Mouse (Mus musculus) intestine, embryonic 15.5 days (tissue): Measurements from ENCODE around the gene Syde2. TPM values are rescaled to one million over a fixed set of nuclear protein-coding genes. Genes with fewer than 3 reads are reported as not detected.

Experiments
- ATAC-seq: fragments of 200-750 bp; cut with Nextera tagmentation; 2 replicates; pipeline ENCODE4 v1.8.0; 2017; ENCODE audit warnings: moderate TSS enrichment, moderate library complexity
- H3K27ac ChIP-seq: fragments of 300-500 bp; sonication (generic); 2 replicates; pipeline ENCODE4 v1.5.1; 2015; ENCODE audit warnings: mild to moderate bottlenecking, inconsistent platforms
- H3K27me3 ChIP-seq: fragments of 300-500 bp; sonication (generic); replicated peaks from 2 replicates; pipeline ENCODE4 v1.6.1; 2015; ENCODE audit warnings: inconsistent platforms
- H3K36me3 ChIP-seq: fragments of 300-500 bp; sonication (generic); 2 replicates; pipeline ENCODE4 v1.6.1; 2015; ENCODE audit warnings: inconsistent platforms
- H3K4me1 ChIP-seq: fragments of 300-500 bp; sonication (generic); replicated peaks from 2 replicates; pipeline ENCODE4 v1.6.1; 2015; ENCODE audit warnings: inconsistent platforms
- H3K4me2 ChIP-seq: fragments of 300-500 bp; sonication (generic); replicated peaks from 2 replicates; pipeline ENCODE4 v1.6.1; 2015; ENCODE audit warnings: mild to moderate bottlenecking, inconsistent platforms
- H3K4me3 ChIP-seq: fragments of 300-500 bp; sonication (generic); replicated peaks from 2 replicates; pipeline ENCODE4 v1.5.1; 2015; ENCODE audit warnings: inconsistent platforms
- H3K9ac ChIP-seq: fragments of 300-500 bp; sonication (generic); 2 replicates; pipeline ENCODE4 v1.6.1; 2015; ENCODE audit warnings: inconsistent platforms
- H3K9me3 ChIP-seq: fragments of 300-500 bp; sonication (generic); 2 replicates; pipeline ENCODE4 v1.6.1; 2016; ENCODE audit warnings: inconsistent platforms
- WGBS: fragments of 180-500 bp; shearing (Covaris S2); methylation state at CpG from one replicate; pipeline ENCODE4 v1.1.7; 2015; 5-methylcytosine and 5-hydroxymethylcytosine counted together
- polyA plus RNA-seq: library from polyadenylated mRNA; unstranded; fragments of >200 nt; fragmentation: Nextera tagmentation; extraction: Ambion mirVana; gene quantifications from 2 replicates; pipeline ENCODE4 v1.2.1, GENCODE M21; 2015

Syde2 gene
- polyA plus RNA-seq: 1.9 and 2.4 TPM in 2 replicates

DNA sequence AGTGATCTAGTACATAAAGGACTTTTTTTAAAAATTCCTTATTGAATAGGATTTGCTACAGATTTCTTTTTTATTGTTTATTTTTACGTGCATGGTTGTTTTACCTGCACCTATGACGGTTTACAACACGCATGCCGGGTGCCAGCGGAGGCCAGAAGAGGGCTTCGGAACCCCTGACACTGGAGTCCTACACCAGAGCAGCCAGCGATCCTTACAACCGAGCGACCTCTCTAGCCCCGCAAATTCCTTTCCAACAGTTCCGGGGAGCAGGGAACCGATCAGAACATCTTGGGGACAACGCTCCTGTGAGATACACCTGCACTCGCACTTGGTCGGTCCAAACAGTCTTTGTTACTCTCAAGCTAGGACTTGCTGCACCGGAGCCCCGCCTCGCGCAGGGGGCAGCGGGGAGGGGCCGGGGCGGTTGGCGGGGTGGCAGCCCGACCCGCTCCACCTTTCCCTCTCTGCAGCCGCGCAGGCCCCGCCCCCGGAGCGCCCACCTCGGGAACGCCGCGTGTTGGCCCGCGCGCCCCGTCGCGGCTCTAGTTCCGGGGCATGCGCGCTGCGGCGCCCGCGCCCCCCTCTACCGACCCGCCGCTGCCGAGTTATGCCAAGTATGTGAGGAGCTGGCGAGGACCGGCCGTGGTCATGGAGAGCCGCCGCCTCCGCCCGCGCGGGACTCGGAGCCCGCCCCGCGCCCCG, at the start of gene Syde2:
Gene Syde2, plus strand, starts transcription at position 603 of the 702 bp plus-strand sequence.
- Histone ChIP-seq H3K4me2 (peak within 1 kb of the TSS; percentile 73), H3K4me1 (0 out of 2 replicates have a peak, but pooled peaks cover under 1% of the 10 kb centered on the region), H3K4me3 (peak within 1 kb of the TSS; percentile 72), H3K9me3 (no peaks in the 10 kb centered on the region), H3K27ac (peak within 1 kb of the TSS; percentile 96), H3K27me3 (no peaks in the 10 kb centered on the region), H3K9ac (peak within 1 kb of the TSS; percentile 77), H3K36me3 (no peaks in the 10 kb centered on the region)
- peak; percentile 85 for ATAC-seq
- under 1% methylated on average over 65 of the region's 65 CpGs for WGBS

DNA sequence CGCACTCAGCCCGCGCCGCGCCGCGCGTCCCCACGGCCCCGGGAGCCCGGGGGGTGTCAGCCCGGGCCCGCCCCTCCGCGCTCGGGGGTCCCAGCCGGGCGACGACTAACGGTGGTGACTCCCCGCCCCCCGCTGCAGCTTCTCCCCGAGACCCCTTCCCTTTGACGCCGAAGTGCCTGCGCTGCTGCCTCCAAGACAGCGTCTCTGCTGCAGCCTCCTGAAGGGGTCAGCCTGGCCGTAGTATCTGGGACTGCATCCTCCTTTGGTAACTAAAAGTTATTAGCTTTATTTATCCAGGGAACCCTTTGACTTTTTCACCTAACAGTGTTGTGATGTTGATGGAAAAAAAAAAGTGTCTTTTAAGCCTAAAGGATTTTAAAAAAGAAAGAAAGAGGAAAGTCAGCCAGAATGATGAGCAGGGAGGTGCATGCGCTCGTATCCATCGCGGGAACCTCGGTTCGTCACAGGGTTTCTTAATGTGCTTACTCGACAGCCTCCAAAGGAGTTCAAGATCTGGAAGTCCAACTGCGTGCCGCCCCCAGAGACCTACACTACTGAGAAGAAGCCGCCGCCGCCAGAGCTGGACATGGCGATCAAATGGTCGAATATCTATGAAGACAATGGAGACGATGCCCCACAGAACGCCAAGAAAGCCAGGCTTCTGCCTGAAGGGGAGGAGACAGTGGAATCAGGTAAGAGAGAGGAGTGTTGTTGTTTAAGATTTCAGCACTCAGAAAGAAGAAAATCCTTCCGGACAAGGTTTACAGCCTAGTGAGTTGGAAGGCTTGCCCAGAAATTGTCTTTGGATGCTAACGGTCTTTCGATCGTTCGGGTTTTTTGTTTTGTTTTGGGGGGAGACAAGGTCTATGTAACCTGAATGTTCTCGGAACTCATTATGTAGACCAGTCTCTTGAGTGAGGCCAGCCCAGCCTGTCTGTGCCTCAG, 49.0 kb upstream of the Syde2 start:
- 20% methylated on average over 40 of the region's 50 CpGs for WGBS
- H3K27ac ChIP-seq: 0 out of 2 replicates have a peak overlapping the region, but pooled peaks have one; percentile 79
- peak overlapping the region; percentile 98 for H3K9ac ChIP-seq
- 0 out of 2 replicates have a peak, but pooled peaks cover 2% of the 10 kb centered on the region for H3K36me3 ChIP-seq
- no peaks in the 10 kb centered on the region for H3K27me3 ChIP-seq
- H3K9me3 ChIP-seq: no peaks in the 10 kb centered on the region
- peak overlapping the region; percentile 97 for H3K4me3 ChIP-seq
- ATAC-seq: peak; percentile 29
- H3K4me2 ChIP-seq: peak overlapping the region; percentile 73
- peaks cover 26% of the 10 kb centered on the region for H3K4me1 ChIP-seq

DNA sequence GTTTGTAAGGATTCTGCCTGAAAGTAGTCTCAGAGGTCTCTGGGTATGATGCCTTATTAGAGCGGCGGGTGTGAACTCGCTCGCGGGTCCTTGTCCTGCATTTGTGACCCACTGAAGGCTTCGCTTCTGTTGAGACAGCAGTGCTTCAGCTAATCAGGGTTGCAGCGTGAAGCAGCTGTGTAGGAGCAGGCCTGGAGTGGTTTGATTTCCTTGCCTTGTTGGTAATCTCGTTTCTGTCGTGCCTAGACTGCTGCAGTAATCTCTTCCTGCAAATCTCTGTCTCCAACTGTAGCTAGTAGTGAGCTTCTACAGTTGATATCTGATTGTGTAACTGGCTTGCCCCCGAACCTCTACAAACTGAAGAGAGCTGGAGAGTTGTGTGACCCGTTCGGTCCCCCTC, 48.3 kb upstream of the Syde2 start:
- Histone ChIP-seq H3K27ac (no peak overlapping the region), H3K36me3 (no peaks in the 10 kb centered on the region), H3K27me3 (no peaks in the 10 kb centered on the region), H3K9ac (peak overlapping the region; percentile 98; the same call in 1 of the 2 replicates), H3K4me3 (peak overlapping the region; percentile 97), H3K9me3 (no peaks in the 10 kb centered on the region), H3K4me1 (peaks cover 26% of the 10 kb centered on the region), H3K4me2 (peak overlapping the region; percentile 73)
- no peak for ATAC-seq
- 81% methylated on average over 12 of the region's 12 CpGs for WGBS

DNA sequence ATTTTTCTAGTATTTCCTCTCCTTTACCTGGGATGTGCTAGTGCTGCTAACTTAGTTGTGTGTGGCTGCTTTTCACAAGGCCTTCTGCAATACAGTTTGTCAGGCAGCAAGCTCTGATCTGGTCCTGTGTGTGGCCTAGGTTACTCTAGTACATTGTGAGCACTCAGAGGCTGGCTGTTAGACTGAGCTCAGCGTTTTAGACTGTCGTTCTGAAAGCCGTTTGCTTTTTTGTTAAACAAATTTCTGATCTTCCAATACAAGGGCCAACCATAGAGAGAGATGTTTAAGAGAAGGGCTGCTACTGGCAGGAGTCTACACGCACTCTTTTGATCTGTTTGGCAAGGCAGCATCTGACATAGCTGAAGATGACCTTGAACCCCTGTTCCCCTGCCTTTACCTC, 47.7 kb upstream of the Syde2 start:
- no peak overlapping the region for H3K27ac ChIP-seq
- H3K4me3 ChIP-seq: no peak overlapping the region
- no peaks in the 10 kb centered on the region for H3K9me3 ChIP-seq
- WGBS: 74% methylated on average over 4 of the region's 4 CpGs
- ATAC-seq: no peak
- H3K9ac ChIP-seq: 0 out of 2 replicates have a peak overlapping the region, but pooled peaks have one; percentile 98
- peak overlapping the region; percentile 73 for H3K4me2 ChIP-seq
- peaks cover 26% of the 10 kb centered on the region for H3K4me1 ChIP-seq
- H3K36me3 ChIP-seq: peaks cover 4% of the 10 kb centered on the region; the same call in 1 of the 2 replicates
- no peaks in the 10 kb centered on the region for H3K27me3 ChIP-seq

DNA sequence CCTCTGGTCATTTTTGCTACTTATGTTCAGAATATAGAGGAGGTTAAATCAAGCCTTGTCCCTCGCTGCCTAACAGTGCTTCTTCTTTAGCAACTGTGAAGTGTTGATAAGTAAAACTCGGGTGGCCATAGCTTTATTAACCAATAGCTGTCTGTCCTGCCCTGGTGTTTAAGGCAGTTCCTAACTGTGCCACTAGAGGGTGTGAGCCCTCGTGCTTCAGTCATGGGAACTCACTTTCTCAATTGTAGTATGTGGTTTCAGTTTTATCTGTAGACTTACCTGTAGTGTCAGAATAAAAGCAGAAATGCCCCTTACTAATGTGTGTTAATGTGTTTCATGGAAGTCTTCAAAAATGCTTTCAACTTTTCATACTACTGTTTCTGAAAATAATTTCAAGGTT, 45.7 kb upstream of the Syde2 start:
- no peak overlapping the region for H3K4me3 ChIP-seq
- peaks cover 22% of the 10 kb centered on the region for H3K4me1 ChIP-seq
- H3K27ac ChIP-seq: no peak overlapping the region
- H3K9me3 ChIP-seq: no peaks in the 10 kb centered on the region
- WGBS: 10% methylated on average over 3 of the region's 3 CpGs
- H3K27me3 ChIP-seq: no peaks in the 10 kb centered on the region
- no peak for ATAC-seq
- no peak overlapping the region for H3K4me2 ChIP-seq
- no peak overlapping the region for H3K9ac ChIP-seq
- peaks cover 5% of the 10 kb centered on the region; the same call in 1 of the 2 replicates for H3K36me3 ChIP-seq

DNA sequence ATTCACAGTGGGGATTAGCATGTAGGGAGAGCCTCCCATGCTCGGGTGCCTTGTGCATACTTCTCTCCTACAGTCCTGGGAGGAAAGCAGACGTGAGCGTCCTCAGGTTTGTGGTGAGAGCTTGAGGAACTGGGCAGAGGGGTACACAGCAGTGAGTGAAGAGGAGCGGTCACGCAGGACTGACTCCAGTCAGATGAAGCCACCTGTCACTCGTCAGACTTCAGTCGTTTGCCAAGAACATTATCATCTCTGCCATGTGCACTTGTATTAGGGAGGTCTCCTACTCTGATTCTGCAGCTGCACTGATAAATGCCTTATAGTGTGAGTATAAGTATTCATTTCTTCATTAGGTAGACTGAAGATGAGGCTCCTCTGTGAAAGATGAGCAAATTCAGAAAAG, 43.3 kb upstream of the Syde2 start:
- Histone ChIP-seq H3K4me1 (peaks cover 10% of the 10 kb centered on the region), H3K27me3 (no peaks in the 10 kb centered on the region), H3K9me3 (no peaks in the 10 kb centered on the region), H3K36me3 (peaks cover 5% of the 10 kb centered on the region; the same call in 1 of the 2 replicates), H3K4me3 (no peak overlapping the region), H3K27ac (no peak overlapping the region), H3K4me2 (no peak overlapping the region), H3K9ac (no peak overlapping the region)
- 82% methylated on average over 7 of the region's 7 CpGs for WGBS
- no peak for ATAC-seq

DNA sequence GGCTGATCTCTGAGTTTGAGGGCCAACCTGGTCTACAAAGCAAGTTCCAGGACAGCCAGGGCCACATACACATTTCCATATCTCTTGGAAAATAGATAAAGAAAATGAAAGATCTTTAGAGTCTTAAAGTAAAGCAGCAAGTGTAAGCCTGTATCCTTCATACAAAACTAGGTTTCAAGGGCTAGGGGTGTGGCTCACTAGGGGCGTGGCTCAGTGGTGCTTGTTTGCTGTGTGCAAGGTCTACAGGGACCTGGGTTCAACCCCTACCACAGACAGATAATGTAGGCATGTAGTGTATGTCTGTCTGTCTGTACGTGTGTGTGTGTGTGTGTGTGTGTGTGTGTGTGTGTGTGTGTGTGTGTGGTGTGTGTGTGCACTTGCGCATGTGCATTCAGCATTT, 41.8 kb upstream of the Syde2 start:
- 79% methylated on average over 3 of the region's 3 CpGs for WGBS
- H3K9ac ChIP-seq: no peak overlapping the region
- peaks cover 7% of the 10 kb centered on the region for H3K4me1 ChIP-seq
- no peak overlapping the region for H3K27ac ChIP-seq
- H3K9me3 ChIP-seq: no peaks in the 10 kb centered on the region
- H3K27me3 ChIP-seq: no peaks in the 10 kb centered on the region
- no peak overlapping the region for H3K4me2 ChIP-seq
- no peak for ATAC-seq
- H3K4me3 ChIP-seq: no peak overlapping the region
- H3K36me3 ChIP-seq: peaks cover 5% of the 10 kb centered on the region; the same call in 1 of the 2 replicates

DNA sequence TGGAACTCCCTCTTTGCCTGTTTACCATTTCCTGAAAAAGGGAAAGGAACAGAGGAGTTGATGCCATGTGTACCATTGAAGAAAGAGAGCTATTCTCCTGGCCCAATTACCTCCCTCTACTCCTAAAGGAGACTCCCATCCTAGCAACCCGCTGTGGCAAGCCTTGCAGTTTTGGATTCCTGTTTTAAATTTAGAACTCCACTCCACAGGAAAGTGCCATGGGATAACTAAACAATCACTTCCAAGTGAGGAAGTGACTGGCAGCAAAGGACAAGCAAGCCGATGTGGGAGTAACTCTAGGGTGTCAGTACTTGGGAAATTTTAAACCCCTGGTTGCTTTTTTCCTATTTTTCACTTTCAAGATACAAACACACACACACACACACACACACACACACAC, 41.0 kb upstream of the Syde2 start:
- no peak for ATAC-seq
- WGBS: 55% methylated on average over 2 of the region's 2 CpGs
- H3K4me3 ChIP-seq: no peak overlapping the region

DNA sequence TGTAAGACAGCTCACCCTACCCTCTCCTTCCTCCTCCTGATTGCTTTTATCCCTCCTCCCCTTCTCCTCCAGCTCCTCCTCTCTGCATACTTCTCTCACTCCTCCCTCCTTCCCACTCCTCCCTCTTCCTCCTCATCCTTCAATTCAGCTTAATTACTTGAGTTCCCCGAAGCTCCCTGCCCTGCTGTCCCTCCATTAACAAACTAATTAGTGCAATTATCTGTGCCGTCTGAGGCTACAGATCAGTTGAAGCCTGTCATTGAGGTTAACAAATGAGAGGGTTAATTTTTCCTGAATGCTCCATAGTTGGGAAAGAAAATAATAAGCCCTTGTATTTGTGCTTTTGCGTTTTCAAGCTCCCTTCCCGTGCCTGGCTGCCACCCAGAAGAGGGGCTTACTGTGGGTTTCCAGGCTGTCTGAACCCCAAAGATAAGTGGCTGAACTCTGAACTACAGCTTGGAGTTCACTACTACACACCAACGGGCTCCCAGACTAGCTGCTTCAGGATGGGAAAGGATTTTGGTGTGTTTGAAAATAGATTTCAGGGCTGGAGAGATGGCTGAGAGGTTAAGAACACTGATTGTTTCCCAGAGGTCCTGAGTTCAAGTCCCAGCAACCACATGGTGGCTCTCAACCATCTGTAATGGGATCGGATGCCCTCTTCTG, 40.0 kb upstream of the Syde2 start:
- no peak for ATAC-seq
- no peak overlapping the region for H3K4me3 ChIP-seq
- H3K4me2 ChIP-seq: no peak overlapping the region
- H3K27ac ChIP-seq: no peak overlapping the region
- H3K36me3 ChIP-seq: peaks cover 5% of the 10 kb centered on the region; the same call in 1 of the 2 replicates
- 46% methylated on average over 6 of the region's 6 CpGs for WGBS
- H3K4me1 ChIP-seq: peaks cover 5% of the 10 kb centered on the region
- H3K9me3 ChIP-seq: no peaks in the 10 kb centered on the region
- no peaks in the 10 kb centered on the region for H3K27me3 ChIP-seq
- H3K9ac ChIP-seq: no peak overlapping the region

More for the DNA sequence above, 41.0 kb upstream of the Syde2 start:
- H3K4me2 ChIP-seq: no peak overlapping the region
- no peaks in the 10 kb centered on the region for H3K27me3 ChIP-seq
- no peaks in the 10 kb centered on the region for H3K9me3 ChIP-seq
- H3K9ac ChIP-seq: no peak overlapping the region
- H3K36me3 ChIP-seq: peaks cover 5% of the 10 kb centered on the region; the same call in 1 of the 2 replicates
- peaks cover 5% of the 10 kb centered on the region for H3K4me1 ChIP-seq
- H3K27ac ChIP-seq: no peak overlapping the region

DNA sequence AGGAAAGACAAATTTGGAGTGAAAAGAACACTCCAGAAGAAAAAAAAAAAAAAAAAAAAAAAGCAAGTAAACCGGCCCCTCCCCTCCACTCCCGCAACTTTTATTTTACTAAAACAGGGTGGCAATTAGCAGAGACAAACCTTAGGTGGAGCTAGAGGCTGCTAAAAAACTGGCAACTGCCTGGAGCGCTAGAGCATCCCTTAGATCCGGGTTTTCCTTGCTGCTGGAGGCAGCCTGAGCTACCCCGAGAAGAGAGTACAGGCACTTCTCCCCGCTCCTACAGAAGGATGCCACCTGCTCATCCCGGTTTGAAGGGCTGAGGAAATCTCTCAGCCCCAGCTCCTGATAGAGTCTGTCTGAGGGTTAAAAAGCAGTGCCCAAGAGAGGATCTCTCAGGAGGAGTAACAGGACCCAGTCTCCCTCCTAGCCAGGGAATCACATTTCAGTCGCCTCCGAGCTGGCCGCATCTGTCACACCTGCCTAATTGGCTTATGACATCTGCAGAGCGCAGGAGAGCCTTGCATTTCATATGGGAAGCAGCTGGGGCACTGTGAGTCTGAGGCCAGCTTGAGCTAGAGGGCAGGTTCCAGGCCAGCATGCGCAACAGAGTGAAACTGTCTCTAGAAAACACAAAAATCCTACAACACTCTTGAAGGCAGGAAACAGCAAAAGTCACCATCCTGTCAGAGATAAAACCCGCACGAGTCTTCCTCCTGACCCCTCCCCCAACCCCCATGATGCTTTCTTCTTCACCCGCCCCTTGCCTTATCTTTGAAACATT, 37.4 kb upstream of the Syde2 start:
- Histone ChIP-seq H3K9ac (0 out of 2 replicates have a peak overlapping the region, but pooled peaks have one; percentile 13), H3K4me2 (peak overlapping the region; percentile 57), H3K9me3 (no peaks in the 10 kb centered on the region), H3K36me3 (no peaks in the 10 kb centered on the region), H3K27ac (no peak overlapping the region; the same call in 1 of the 2 replicates), H3K4me3 (peak overlapping the region; percentile 16), H3K27me3 (no peaks in the 10 kb centered on the region), H3K4me1 (peaks cover 5% of the 10 kb centered on the region)
- peak; percentile 74 for ATAC-seq
- 7% methylated on average over 15 of the region's 15 CpGs for WGBS

DNA sequence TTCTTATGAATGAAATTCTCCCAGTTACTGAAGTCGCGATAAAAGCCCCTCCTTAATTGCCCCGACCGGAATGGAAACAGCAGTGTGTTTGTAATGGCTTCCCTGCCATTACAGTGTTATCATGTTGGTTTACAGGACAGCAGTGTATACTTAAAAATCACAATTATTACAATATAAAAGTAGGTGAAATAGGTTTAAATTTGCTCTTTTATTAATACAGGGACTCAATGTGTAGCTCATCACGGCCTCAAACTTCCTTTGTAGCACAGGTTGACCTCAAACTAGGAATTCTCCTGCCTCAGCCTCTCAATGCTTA, 36.9 kb upstream of the Syde2 start:
- H3K4me2 ChIP-seq: peak overlapping the region; percentile 57
- no peaks in the 10 kb centered on the region for H3K36me3 ChIP-seq
- H3K4me1 ChIP-seq: peaks cover 5% of the 10 kb centered on the region
- no peak overlapping the region for H3K27ac ChIP-seq
- no peaks in the 10 kb centered on the region for H3K27me3 ChIP-seq
- no peak overlapping the region for H3K4me3 ChIP-seq
- no peak overlapping the region for H3K9ac ChIP-seq
- H3K9me3 ChIP-seq: no peaks in the 10 kb centered on the region
- ATAC-seq: 0 out of 2 replicates have a peak, but pooled peaks have one; percentile 1
- WGBS: 39% methylated on average over 5 of the region's 5 CpGs
